Mouse (Mus musculus) ovary, postnatal 36 days (tissue): ENCODE results near the gene Hist1h2bc.
"Not testable (repeated sequence)": the region's sequence is repeated elsewhere in the genome, so short reads cannot be mapped to it uniquely, and the experiment has no call there.

Experiments used
- DNase-seq: peaks from one replicate; pipeline ENCODE4 v3.0.0; 2022; ENCODE audit warnings: low spot score, mixed read lengths

Gene Hist1h2bc

GRCm38 (mm10) chr13:23683755-23684281, at the start of gene Hist1h2bc, which contains the start of gene Hist1h2ac:
Gene Hist1h2bc (plus strand): TSS chr13:23684199.
Gene Hist1h2ac (minus strand): TSS chr13:23683948.
- peak; percentile 73 for DNase-seq

GRCm38 (mm10) chr13:23659636-23660366, 24.2 kb upstream of the Hist1h2bc start:
- DNase-seq = no peak

GRCm38 (mm10) chr13:23662536-23662935, 21.5 kb upstream of the Hist1h2bc start:
- DNase-seq = no peak

GRCm38 (mm10) chr13:23681990-23682582, 1.9 kb upstream of the Hist1h2bc start:
- no peak for DNase-seq

- DNase-seq = no peak
These were observed 1.4 kb upstream of the Hist1h2bc start for GRCm38 (mm10) chr13:23682623-23682946.

GRCm38 (mm10) chr13:23682947-23683754, 848 bp upstream of the Hist1h2bc start:
- not testable (repeated sequence) for DNase-seq

GRCm38 (mm10) chr13:23684295-23684945, 421 bp downstream of the Hist1h2bc start:
- DNase-seq = not testable (repeated sequence)

GRCm38 (mm10) chr13:23685121-23685861, 1.3 kb downstream of the Hist1h2bc start:
- no peak for DNase-seq

GRCm38 (mm10) chr13:23685966-23686365, 2.0 kb downstream of the Hist1h2bc start:
- no peak for DNase-seq

- DNase-seq = no peak
These were observed 3.2 kb downstream of the Hist1h2bc start for GRCm38 (mm10) chr13:23687181-23687580.

GRCm38 (mm10) chr13:23687907-23688306, 3.9 kb downstream of the Hist1h2bc start:
- no peak for DNase-seq

GRCm38 (mm10) chr13:23688956-23689355, 5.0 kb downstream of the Hist1h2bc start:
- DNase-seq = no peak

GRCm38 (mm10) chr13:23689459-23689858, 5.5 kb downstream of the Hist1h2bc start:
- no peak for DNase-seq

- DNase-seq = no peak
These were observed 9.9 kb downstream of the Hist1h2bc start for GRCm38 (mm10) chr13:23693856-23694440.

- DNase-seq = no peak
These were observed 11.0 kb downstream of the Hist1h2bc start for GRCm38 (mm10) chr13:23694956-23695355.

GRCm38 (mm10) chr13:23695514-23695913, 11.5 kb downstream of the Hist1h2bc start, which contains the start of gene Hist1h1t:
Gene Hist1h1t (plus strand): TSS chr13:23695814.
- no peak for DNase-seq

- DNase-seq = peak; percentile 40
These were observed 12.1 kb downstream of the Hist1h2bc start for GRCm38 (mm10) chr13:23696061-23696474.

GRCm38 (mm10) chr13:23697491-23698299, 13.7 kb downstream of the Hist1h2bc start:
- DNase-seq = no peak

- peak; percentile 95 for DNase-seq
These were observed 14.3 kb downstream of the Hist1h2bc start, which contains the start of gene Hist1h4c for GRCm38 (mm10) chr13:23698300-23698693. Gene Hist1h4c (minus strand): TSS chr13:23698454.

GRCm38 (mm10) chr13:23698996-23699395, 15.0 kb downstream of the Hist1h2bc start:
- DNase-seq = no peak
